Mouse (Mus musculus): ENCODE results near the gene Hoxb5. TPM values are rescaled to one million over a fixed set of nuclear protein-coding genes. Genes with fewer than 3 reads are reported as not detected.

Gene Hoxb5
- polyA plus RNA-seq, 1 experiment from 2014 or later = 0.37 TPM

- H3K4me3 ChIP-seq (ENCODE audit: low read depth, low read length) = 0 out of 2 replicates have a peak within 1 kb of the TSS, but pooled peaks have one; percentile 11
- H3K4me2 ChIP-seq (ENCODE audit: low read depth, low read length) = no peak within 1 kb of the TSS
- H3K9me3 ChIP-seq (replicated peaks; ENCODE audit: control insufficient read depth, low read length) = no peaks in the 10 kb centered on the region
- 1% methylated on average over 36 of the region's 40 CpGs for WGBS (ENCODE audit: insufficient replicate concordance)
- no peaks in the 10 kb centered on the region for H3K36me3 ChIP-seq (ENCODE audit: control insufficient read depth, insufficient read depth)
- no peak within 1 kb of the TSS for H3K27ac ChIP-seq (ENCODE audit: low read length)
- H3K4me1 ChIP-seq (ENCODE audit: control insufficient read depth, low read depth, low read length) = no peaks in the 10 kb centered on the region
- H3K27me3 ChIP-seq (ENCODE audit: control insufficient read depth, insufficient read depth, low read depth, low read length) = peaks cover 95% of the 10 kb centered on the region
- no peak within 1 kb of the TSS for H3K9ac ChIP-seq (ENCODE audit: low read depth, low read length)
- ATAC-seq (ENCODE audit: low read depth) = no peak
Observed at GRCm38 (mm10) chr11:96270996-96271540, 32.1 kb upstream of the Hoxb5 start, which contains the start of gene Hoxb9. Gene Hoxb9 (plus strand): TSS chr11:96271457.

- Histone ChIP-seq H3K27ac (ENCODE audit: low read length) (no peak overlapping the region), H3K27me3 (ENCODE audit: control insufficient read depth, insufficient read depth, low read depth, low read length) (peaks cover 96% of the 10 kb centered on the region), H3K36me3 (ENCODE audit: control insufficient read depth, insufficient read depth) (no peaks in the 10 kb centered on the region), H3K4me3 (ENCODE audit: low read depth, low read length) (0 out of 2 replicates have a peak overlapping the region, but pooled peaks have one; percentile 11), H3K9ac (ENCODE audit: low read depth, low read length) (no peak overlapping the region), H3K4me1 (ENCODE audit: control insufficient read depth, low read depth, low read length) (no peaks in the 10 kb centered on the region), H3K4me2 (ENCODE audit: low read depth, low read length) (no peak overlapping the region), H3K9me3 (replicated peaks; ENCODE audit: control insufficient read depth, low read length) (no peaks in the 10 kb centered on the region)
- ATAC-seq (ENCODE audit: low read depth) = no peak
- under 1% methylated on average over 52 of the region's 52 CpGs for WGBS (ENCODE audit: insufficient replicate concordance)
Observed at GRCm38 (mm10) chr11:96271541-96272011, 31.6 kb upstream of the Hoxb5 start.

GRCm38 (mm10) chr11:96272024-96272921, 30.9 kb upstream of the Hoxb5 start:
- H3K4me2 ChIP-seq (ENCODE audit: low read depth, low read length) = no peak overlapping the region
- no peaks in the 10 kb centered on the region for H3K4me1 ChIP-seq (ENCODE audit: control insufficient read depth, low read depth, low read length)
- H3K9me3 ChIP-seq (replicated peaks; ENCODE audit: control insufficient read depth, low read length) = no peaks in the 10 kb centered on the region
- 1% methylated on average over 58 of the region's 58 CpGs for WGBS (ENCODE audit: insufficient replicate concordance)
- no peak overlapping the region for H3K4me3 ChIP-seq (ENCODE audit: low read depth, low read length)
- no peak for ATAC-seq (ENCODE audit: low read depth)
- no peaks in the 10 kb centered on the region for H3K36me3 ChIP-seq (ENCODE audit: control insufficient read depth, insufficient read depth)
- H3K27ac ChIP-seq (ENCODE audit: low read length) = no peak overlapping the region
- peaks cover 96% of the 10 kb centered on the region for H3K27me3 ChIP-seq (ENCODE audit: control insufficient read depth, insufficient read depth, low read depth, low read length)
- no peak overlapping the region for H3K9ac ChIP-seq (ENCODE audit: low read depth, low read length)

- Histone ChIP-seq H3K27ac (ENCODE audit: low read length) (no peak overlapping the region), H3K27me3 (ENCODE audit: control insufficient read depth, insufficient read depth, low read depth, low read length) (peaks cover 99% of the 10 kb centered on the region), H3K4me3 (ENCODE audit: low read depth, low read length) (no peak overlapping the region), H3K9me3 (replicated peaks; ENCODE audit: control insufficient read depth, low read length) (no peaks in the 10 kb centered on the region), H3K4me2 (ENCODE audit: low read depth, low read length) (no peak overlapping the region), H3K4me1 (ENCODE audit: control insufficient read depth, low read depth, low read length) (no peaks in the 10 kb centered on the region), H3K9ac (ENCODE audit: low read depth, low read length) (no peak overlapping the region), H3K36me3 (ENCODE audit: control insufficient read depth, insufficient read depth) (no peaks in the 10 kb centered on the region)
- WGBS (ENCODE audit: insufficient replicate concordance) = 31% methylated on average over 10 of the region's 10 CpGs
- no peak for ATAC-seq (ENCODE audit: low read depth)
Observed at GRCm38 (mm10) chr11:96274428-96274827, 28.7 kb upstream of the Hoxb5 start.

- Histone ChIP-seq H3K9me3 (replicated peaks; ENCODE audit: control insufficient read depth, low read length) (no peaks in the 10 kb centered on the region), H3K4me3 (ENCODE audit: low read depth, low read length) (no peak overlapping the region), H3K4me1 (ENCODE audit: control insufficient read depth, low read depth, low read length) (no peaks in the 10 kb centered on the region), H3K9ac (ENCODE audit: low read depth, low read length) (no peak overlapping the region), H3K4me2 (ENCODE audit: low read depth, low read length) (no peak overlapping the region), H3K36me3 (ENCODE audit: control insufficient read depth, insufficient read depth) (no peaks in the 10 kb centered on the region), H3K27me3 (ENCODE audit: control insufficient read depth, insufficient read depth, low read depth, low read length) (peaks cover 99% of the 10 kb centered on the region), H3K27ac (ENCODE audit: low read length) (no peak overlapping the region)
- ATAC-seq (ENCODE audit: low read depth) = no peak
- WGBS (ENCODE audit: insufficient replicate concordance) = 21% methylated on average over 4 of the region's 4 CpGs
Observed at GRCm38 (mm10) chr11:96275896-96276295, 27.2 kb upstream of the Hoxb5 start.

- Histone ChIP-seq H3K4me3 (ENCODE audit: low read depth, low read length) (no peak overlapping the region), H3K9ac (ENCODE audit: low read depth, low read length) (no peak overlapping the region), H3K4me1 (ENCODE audit: control insufficient read depth, low read depth, low read length) (no peaks in the 10 kb centered on the region), H3K27ac (ENCODE audit: low read length) (no peak overlapping the region), H3K4me2 (ENCODE audit: low read depth, low read length) (no peak overlapping the region), H3K27me3 (ENCODE audit: control insufficient read depth, insufficient read depth, low read depth, low read length) (peaks cover 98% of the 10 kb centered on the region), H3K9me3 (replicated peaks; ENCODE audit: control insufficient read depth, low read length) (no peaks in the 10 kb centered on the region), H3K36me3 (ENCODE audit: control insufficient read depth, insufficient read depth) (no peaks in the 10 kb centered on the region)
- WGBS (ENCODE audit: insufficient replicate concordance) = 2% methylated on average over 35 of the region's 35 CpGs
- ATAC-seq (ENCODE audit: low read depth) = no peak
Observed at GRCm38 (mm10) chr11:96277151-96278044, 25.7 kb upstream of the Hoxb5 start.

GRCm38 (mm10) chr11:96278324-96278723, 24.8 kb upstream of the Hoxb5 start:
- Histone ChIP-seq H3K36me3 (ENCODE audit: control insufficient read depth, insufficient read depth) (no peaks in the 10 kb centered on the region), H3K4me1 (ENCODE audit: control insufficient read depth, low read depth, low read length) (no peaks in the 10 kb centered on the region), H3K27ac (ENCODE audit: low read length) (no peak overlapping the region), H3K4me2 (ENCODE audit: low read depth, low read length) (no peak overlapping the region), H3K9me3 (replicated peaks; ENCODE audit: control insufficient read depth, low read length) (no peaks in the 10 kb centered on the region), H3K4me3 (ENCODE audit: low read depth, low read length) (no peak overlapping the region), H3K9ac (ENCODE audit: low read depth, low read length) (no peak overlapping the region), H3K27me3 (ENCODE audit: control insufficient read depth, insufficient read depth, low read depth, low read length) (peaks cover 98% of the 10 kb centered on the region)
- no peak for ATAC-seq (ENCODE audit: low read depth)
- WGBS (ENCODE audit: insufficient replicate concordance) = 11% methylated on average over 14 of the region's 14 CpGs

- Histone ChIP-seq H3K36me3 (ENCODE audit: control insufficient read depth, insufficient read depth) (no peaks in the 10 kb centered on the region), H3K4me3 (ENCODE audit: low read depth, low read length) (no peak overlapping the region), H3K27me3 (ENCODE audit: control insufficient read depth, insufficient read depth, low read depth, low read length) (peaks cover 98% of the 10 kb centered on the region), H3K4me1 (ENCODE audit: control insufficient read depth, low read depth, low read length) (no peaks in the 10 kb centered on the region), H3K27ac (ENCODE audit: low read length) (no peak overlapping the region), H3K9me3 (replicated peaks; ENCODE audit: control insufficient read depth, low read length) (no peaks in the 10 kb centered on the region), H3K4me2 (ENCODE audit: low read depth, low read length) (no peak overlapping the region), H3K9ac (ENCODE audit: low read depth, low read length) (no peak overlapping the region)
- ATAC-seq (ENCODE audit: low read depth) = no peak
- WGBS (ENCODE audit: insufficient replicate concordance) = under 1% methylated on average over 9 of the region's 9 CpGs
Observed at GRCm38 (mm10) chr11:96278773-96279172, 24.4 kb upstream of the Hoxb5 start.
